Mouse (Mus musculus): ENCODE results near the gene Timm8a2. TPM values are rescaled to one million over a fixed set of nuclear protein-coding genes. Genes with fewer than 3 reads are reported as not detected.
A peak's percentile ranks its signal among the peaks of the same experiment; 100 is the strongest.
"Not testable (repeated sequence)": the region's sequence is repeated elsewhere in the genome, so short reads cannot be mapped to it uniquely, and the experiment has no call there.

Gene Timm8a2
- total and polyA plus RNA-seq, 2 experiments from 2014 or later, result not detected

DNA sequence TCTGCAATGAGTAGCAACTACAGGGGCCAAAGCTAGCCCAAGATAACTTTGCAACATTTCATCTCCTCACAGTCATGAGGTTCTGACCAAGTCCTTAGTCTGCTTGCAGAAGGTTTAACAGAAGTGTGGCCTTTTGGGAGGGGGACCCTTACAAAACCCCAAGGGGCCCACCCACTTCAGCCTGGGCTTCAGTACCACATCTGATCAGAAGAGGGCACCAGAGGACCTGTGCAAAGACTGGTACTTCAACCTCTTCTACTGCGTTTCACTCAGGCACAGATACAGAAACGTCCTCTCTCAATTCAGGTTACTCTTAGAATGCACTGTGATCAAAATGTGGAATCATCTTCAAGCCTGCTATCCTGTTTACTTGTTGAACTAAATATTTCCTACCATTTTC, 30.0 kb downstream of the Timm8a2 start:
- Histone ChIP-seq H3K4me1 (ENCODE audit: insufficient read depth, low read length) (no peaks in the 10 kb centered on the region), H3K27me3 (ENCODE audit: insufficient read depth, low read length) (no peaks in the 10 kb centered on the region), H3K4me2 (ENCODE audit: low read depth, low read length) (no peak overlapping the region), H3K27ac (no peak overlapping the region), H3K9me3 (ENCODE audit: low read length) (no peaks in the 10 kb centered on the region), H3K4me3 (ENCODE audit: low read length) (no peak overlapping the region), H3K9ac (replicated peaks; ENCODE audit: low read length) (no peak overlapping the region), H3K36me3 (ENCODE audit: insufficient read depth, low read length) (no peaks in the 10 kb centered on the region)
- DNase-seq (ENCODE audit: low spot score) (peak; percentile 73), ATAC-seq (0 out of 2 replicates have a peak, but pooled peaks have one; percentile 57)
- peak; percentile 90 for TF ChIP-seq CTCF (IDR thresholded peaks at IDR 0.05; ENCODE audit: low read depth)
- 6% methylated on average over 2 of the region's 2 CpGs for WGBS

DNA sequence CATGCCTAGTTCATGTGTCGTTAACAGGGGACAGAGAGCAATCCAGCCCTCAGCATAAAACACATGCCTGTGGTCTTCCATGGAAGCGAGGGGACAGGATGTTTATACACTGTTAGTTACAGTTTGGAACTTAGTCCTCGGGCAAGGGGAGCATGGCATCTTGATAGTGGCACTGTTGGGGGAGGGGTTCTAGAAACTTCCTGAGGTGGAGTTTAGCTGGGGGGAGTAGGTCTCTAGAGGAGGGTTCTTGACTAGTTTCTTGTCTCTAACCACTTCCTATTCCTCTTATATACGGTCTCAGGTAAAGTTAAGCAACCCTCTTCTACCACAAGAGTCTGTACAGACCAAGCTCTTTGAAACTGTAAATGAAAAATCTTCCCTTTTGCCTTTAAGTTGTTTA, 31.8 kb downstream of the Timm8a2 start:
- H3K9ac ChIP-seq (replicated peaks; ENCODE audit: low read length), result no peak overlapping the region
- 83% methylated on average over 4 of the region's 4 CpGs for WGBS
- no peak overlapping the region for H3K4me3 ChIP-seq (ENCODE audit: low read length)
- no peak for ATAC-seq
- DNase-seq (ENCODE audit: low spot score), result no peak
- TF ChIP-seq CTCF (IDR thresholded peaks at IDR 0.05; ENCODE audit: low read depth), result no peak
- no peaks in the 10 kb centered on the region for H3K4me1 ChIP-seq (ENCODE audit: insufficient read depth, low read length)
- H3K27me3 ChIP-seq (ENCODE audit: insufficient read depth, low read length), result no peaks in the 10 kb centered on the region
- no peak overlapping the region for H3K4me2 ChIP-seq (ENCODE audit: low read depth, low read length)
- no peaks in the 10 kb centered on the region for H3K36me3 ChIP-seq (ENCODE audit: insufficient read depth, low read length)
- H3K27ac ChIP-seq, result no peak overlapping the region
- no peaks in the 10 kb centered on the region for H3K9me3 ChIP-seq (ENCODE audit: low read length)

DNA sequence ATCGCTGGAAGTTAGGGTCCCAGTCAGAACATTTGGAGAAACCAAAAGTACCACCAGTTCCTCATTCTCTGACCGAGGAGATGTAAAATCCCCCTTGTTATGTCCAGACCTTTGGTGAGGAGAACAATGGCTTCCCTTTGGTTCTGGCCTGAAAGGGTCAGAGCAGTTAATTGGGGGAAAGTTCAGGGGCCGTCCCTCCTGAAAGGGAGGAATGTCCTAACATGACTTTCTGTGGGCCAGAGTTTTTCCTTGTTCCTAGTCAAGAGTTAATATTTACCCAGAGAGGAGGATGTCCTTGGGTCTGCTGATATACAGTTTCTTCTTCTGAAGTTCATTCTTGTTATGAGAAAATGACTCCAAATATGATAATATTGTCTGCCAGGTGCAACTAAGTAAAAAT, 33.6 kb downstream of the Timm8a2 start:
- not testable (repeated sequence) for DNase-seq (ENCODE audit: low spot score); ATAC-seq; H3K27me3 ChIP-seq (ENCODE audit: insufficient read depth, low read length); H3K27ac ChIP-seq; H3K4me3 ChIP-seq (ENCODE audit: low read length); H3K4me1 ChIP-seq (ENCODE audit: insufficient read depth, low read length); H3K36me3 ChIP-seq (ENCODE audit: insufficient read depth, low read length); H3K9me3 ChIP-seq (ENCODE audit: low read length); H3K4me2 ChIP-seq (ENCODE audit: low read depth, low read length); H3K9ac ChIP-seq (replicated peaks; ENCODE audit: low read length)
- WGBS, result 37% methylated on average over 3 of the region's 3 CpGs

DNA sequence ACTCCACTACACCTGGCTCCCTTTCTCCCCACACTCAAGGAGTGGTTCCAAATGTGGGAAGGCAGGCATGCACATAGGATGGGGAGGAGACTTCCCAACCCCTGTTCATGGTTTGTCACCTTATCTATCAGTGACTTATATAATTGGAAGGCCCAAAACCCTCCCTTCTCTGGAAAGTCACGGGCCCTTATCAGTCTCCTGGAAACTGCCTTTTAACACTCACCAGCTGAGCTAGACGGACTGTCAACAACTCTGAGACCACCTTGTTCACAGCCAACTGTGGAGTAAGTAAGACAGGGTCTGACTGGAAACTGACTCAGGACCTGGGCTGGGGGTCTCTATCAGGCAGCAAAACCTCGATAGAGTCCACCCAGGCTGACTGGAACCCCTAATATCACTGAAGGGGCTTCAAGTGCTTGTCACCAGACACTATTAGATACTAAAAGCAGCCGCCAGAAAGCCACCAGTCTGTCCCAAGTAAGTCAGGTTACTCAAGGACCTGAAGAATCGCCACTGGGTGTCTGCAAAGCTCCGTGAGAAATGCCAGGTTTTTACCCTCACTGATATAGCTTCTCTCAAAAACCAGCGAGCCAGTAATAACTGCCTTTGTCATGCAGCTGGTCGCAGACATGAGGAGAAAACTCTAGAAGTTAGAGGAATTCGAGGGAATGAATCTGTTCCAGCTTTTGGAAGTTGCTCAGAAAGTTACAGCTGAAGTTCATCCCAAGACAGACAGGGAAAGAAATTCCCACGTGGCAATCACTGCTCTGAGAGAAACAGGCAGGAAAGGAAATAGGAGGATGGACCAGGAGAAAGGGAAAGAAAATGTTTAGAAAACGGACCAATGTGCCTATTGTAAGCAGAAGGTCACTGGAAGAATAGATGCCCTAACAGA, 34.6 kb downstream of the Timm8a2 start:
- no peak for TF ChIP-seq CTCF (IDR thresholded peaks at IDR 0.05; ENCODE audit: low read depth)

DNA sequence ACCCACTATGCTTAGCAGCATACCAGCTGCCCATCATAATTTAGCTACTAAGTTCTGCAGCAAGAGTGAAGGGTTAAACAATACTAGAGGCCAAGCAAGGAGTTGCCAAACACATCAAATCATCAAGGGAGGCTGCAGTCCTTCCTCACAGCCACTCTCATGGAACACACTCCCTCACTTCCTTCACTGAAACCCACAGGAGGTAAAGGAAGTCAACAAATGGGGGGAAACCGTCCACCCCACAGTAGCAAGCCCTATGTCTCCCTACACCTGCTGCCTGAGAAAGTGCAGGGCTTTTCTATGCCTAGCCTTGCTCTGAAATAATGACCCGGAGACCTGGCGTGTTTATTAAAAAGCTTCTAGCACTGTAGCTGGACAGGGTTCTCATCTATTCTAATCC, 35.5 kb downstream of the Timm8a2 start:
- H3K27ac ChIP-seq, result no peak overlapping the region
- no peaks in the 10 kb centered on the region for H3K9me3 ChIP-seq (ENCODE audit: low read length)
- no peak for ATAC-seq
- no peaks in the 10 kb centered on the region for H3K36me3 ChIP-seq (ENCODE audit: insufficient read depth, low read length)
- H3K4me2 ChIP-seq (ENCODE audit: low read depth, low read length), result no peak overlapping the region
- no peak for TF ChIP-seq CTCF (IDR thresholded peaks at IDR 0.05; ENCODE audit: low read depth)
- H3K9ac ChIP-seq (replicated peaks; ENCODE audit: low read length), result no peak overlapping the region
- no peaks in the 10 kb centered on the region for H3K27me3 ChIP-seq (ENCODE audit: insufficient read depth, low read length)
- H3K4me3 ChIP-seq (ENCODE audit: low read length), result no peak overlapping the region
- no peak for DNase-seq (ENCODE audit: low spot score)
- H3K4me1 ChIP-seq (ENCODE audit: insufficient read depth, low read length), result no peaks in the 10 kb centered on the region
- whole genome bisulfite sequencing, result 83% methylated on average over 3 of the region's 3 CpGs

More for the DNA sequence above, 34.6 kb downstream of the Timm8a2 start:
- 57% methylated on average over 11 of the region's 11 CpGs for WGBS
- DNase-seq (ENCODE audit: low spot score), result no peak
- Histone ChIP-seq H3K36me3 (ENCODE audit: insufficient read depth, low read length) (no peaks in the 10 kb centered on the region), H3K27me3 (ENCODE audit: insufficient read depth, low read length) (no peaks in the 10 kb centered on the region), H3K27ac (no peak overlapping the region), H3K4me1 (ENCODE audit: insufficient read depth, low read length) (no peaks in the 10 kb centered on the region), H3K9ac (replicated peaks; ENCODE audit: low read length) (no peak overlapping the region), H3K9me3 (ENCODE audit: low read length) (no peaks in the 10 kb centered on the region), H3K4me3 (ENCODE audit: low read length) (no peak overlapping the region), H3K4me2 (ENCODE audit: low read depth, low read length) (no peak overlapping the region)
- no peak for ATAC-seq

DNA sequence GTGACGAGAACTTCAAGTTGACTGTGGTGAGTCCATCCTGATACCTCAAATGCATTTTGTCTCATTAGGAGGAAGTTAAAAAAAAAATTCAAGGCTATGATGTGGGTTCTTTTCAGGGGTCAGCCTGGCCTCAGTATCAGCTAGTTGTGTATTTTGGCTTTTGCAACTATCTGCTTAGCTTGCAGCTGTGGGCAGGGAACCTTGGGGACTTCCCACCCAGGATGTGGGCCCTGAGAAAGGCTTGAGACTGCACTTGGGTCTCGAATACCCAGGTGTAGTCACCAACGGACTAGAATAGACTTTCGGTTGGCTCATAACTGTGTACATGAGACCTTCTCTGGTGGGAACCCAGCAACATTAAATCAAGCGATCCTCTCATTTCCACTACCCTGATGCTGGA, 38.9 kb downstream of the Timm8a2 start:
- no peak overlapping the region for H3K4me2 ChIP-seq (ENCODE audit: low read depth, low read length)
- H3K4me1 ChIP-seq (ENCODE audit: insufficient read depth, low read length), result no peaks in the 10 kb centered on the region
- H3K4me3 ChIP-seq (ENCODE audit: low read length), result no peak overlapping the region
- DNase-seq (ENCODE audit: low spot score), result no peak
- H3K36me3 ChIP-seq (ENCODE audit: insufficient read depth, low read length), result no peaks in the 10 kb centered on the region
- no peak for TF ChIP-seq CTCF (IDR thresholded peaks at IDR 0.05; ENCODE audit: low read depth)
- no peak for ATAC-seq
- no peak overlapping the region for H3K27ac ChIP-seq
- H3K9me3 ChIP-seq (ENCODE audit: low read length), result no peaks in the 10 kb centered on the region
- 93% methylated on average over 5 of the region's 5 CpGs for WGBS
- H3K9ac ChIP-seq (replicated peaks; ENCODE audit: low read length), result no peak overlapping the region
- no peaks in the 10 kb centered on the region for H3K27me3 ChIP-seq (ENCODE audit: insufficient read depth, low read length)

DNA sequence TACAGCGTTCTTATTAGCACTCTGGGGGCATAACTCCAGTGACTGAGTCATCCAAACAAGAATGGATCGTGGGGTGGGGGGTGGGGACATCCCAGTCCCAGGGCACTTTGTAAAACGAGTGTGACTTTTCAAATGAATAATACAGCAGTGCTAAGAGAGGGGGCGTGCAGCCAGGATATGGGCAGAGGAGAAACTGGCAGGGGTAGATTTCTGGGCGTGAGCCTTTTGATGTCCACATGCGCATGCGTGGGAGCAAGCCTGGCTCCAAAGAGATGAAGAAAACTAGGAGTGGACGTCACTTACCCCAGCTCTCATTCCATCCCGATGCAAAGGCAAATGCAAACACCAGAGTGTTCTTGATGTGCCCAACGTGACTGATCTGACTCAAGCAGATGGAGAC, 39.9 kb downstream of the Timm8a2 start:
- 69% methylated on average over 10 of the region's 10 CpGs for WGBS
- no peaks in the 10 kb centered on the region for H3K27me3 ChIP-seq (ENCODE audit: insufficient read depth, low read length)
- ATAC-seq (0 out of 2 replicates have a peak, but pooled peaks have one; percentile 15), DNase-seq (ENCODE audit: low spot score) (peak; percentile 11)
- H3K4me1 ChIP-seq (ENCODE audit: insufficient read depth, low read length), result no peaks in the 10 kb centered on the region
- no peaks in the 10 kb centered on the region for H3K9me3 ChIP-seq (ENCODE audit: low read length)
- no peak overlapping the region for H3K9ac ChIP-seq (replicated peaks; ENCODE audit: low read length)
- no peaks in the 10 kb centered on the region for H3K36me3 ChIP-seq (ENCODE audit: insufficient read depth, low read length)
- TF ChIP-seq CTCF (IDR thresholded peaks at IDR 0.05; ENCODE audit: low read depth), result no peak
- H3K4me3 ChIP-seq (ENCODE audit: low read length), result no peak overlapping the region
- no peak overlapping the region for H3K4me2 ChIP-seq (ENCODE audit: low read depth, low read length)
- H3K27ac ChIP-seq, result no peak overlapping the region
